Comparison of ENCODE assay signal across 9 mouse cellular contexts in the genomic region with DNA sequence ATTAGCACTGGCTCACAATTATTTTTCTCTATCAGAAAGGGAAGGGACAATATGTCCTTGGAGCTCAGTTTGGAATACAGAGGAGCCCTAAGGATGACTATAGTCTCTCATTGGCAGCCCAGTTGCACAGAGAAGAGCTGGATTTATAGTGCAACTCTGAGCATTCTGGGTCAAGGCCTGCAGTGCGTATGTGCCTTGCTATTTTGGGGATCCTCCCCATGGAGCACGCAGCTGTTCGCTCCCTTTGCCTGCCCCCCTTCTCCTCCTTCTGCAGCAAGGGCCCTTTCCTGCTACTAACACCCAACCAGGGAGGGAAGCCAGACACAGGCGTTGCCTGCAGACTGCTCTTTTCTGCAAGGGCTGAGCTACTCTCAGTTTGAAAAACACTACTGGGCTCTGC. TPM values are rescaled to one million over a fixed set of nuclear protein-coding genes. Genes with fewer than 3 reads are reported as not detected.
DNase-seq lines count a peak whose midpoint lies in the region; TF ChIP-seq lines count a peak whose summit lies in the region.
"Had no signal": no experiment of that assay in that cellular context is flagged by ENCODE, and none has a peak within 500 bp of the region (broad histone marks: within the 10 kb centered on the region; RNA-seq: fewer than 3 reads in every experiment).

No protein-coding gene starts in this region.

- intact Hi-C loops in left cerebral cortex, postnatal 4 days (cut with DNase I): no loop called here
- intact Hi-C loops in heart, postnatal 10 days (cut with DNase I): loop anchor here (5.0 kb wide), 1 partner anchor 54 kb away; a partner anchor contains a TSS

- no peak overlapping the region for H3K4me3 ChIP-seq in cerebellum, adult 2 months (replicated peaks; ENCODE audit: insufficient read depth, low read depth, low read length)
- H3K4me3 ChIP-seq: liver, embryonic 13.5 days had no signal

- TF ChIP-seq POLR2A in cerebellum, adult 2 months (IDR thresholded peaks at IDR 0.05; ENCODE audit: borderline replicate concordance, insufficient read depth, low read length): no peak

- peak; percentile 22 for DNase-seq in left cerebral cortex, adult 11 months (ENCODE audit: low spot score)
- no peak for DNase-seq in left cerebral cortex, postnatal 4 days
- peak; percentile 83 to 91 for DNase-seq in cerebellum, adult 2 months
- peak; percentile 54 to 66 for DNase-seq in heart, postnatal 10 days
- peak; percentile 36 to 38 for DNase-seq in right cerebral cortex, postnatal 10 days (ENCODE audit: low spot score in 2 of 2)
- no peak for DNase-seq in thymus, postnatal 4 days
- no peak for DNase-seq in kidney, adult 18-20 months
- DNase-seq in thymus, adult 18-20 months: no peak
- DNase-seq: liver, embryonic 13.5 days had no signal

- peak overlapping the region; percentile 92 for H3K27ac ChIP-seq in cerebellum, adult 2 months (ENCODE audit: insufficient read depth, low read length)
- H3K27ac ChIP-seq: liver, embryonic 13.5 days had no signal

- 9% methylated on average over 4 of the region's 4 CpGs for WGBS in cerebellum, adult 2 months

- H3K27me3 ChIP-seq in cerebellum, adult 2 months (ENCODE audit: control insufficient read depth, insufficient read depth, low read length): no peaks in the 10 kb centered on the region
- H3K27me3 ChIP-seq: liver, embryonic 13.5 days had no signal

- peaks cover 39% of the 10 kb centered on the region; the same call in 1 of the 2 replicates for H3K4me1 ChIP-seq in cerebellum, adult 2 months (ENCODE audit: control insufficient read depth, insufficient read depth, low read length)
- H3K4me1 ChIP-seq: liver, embryonic 13.5 days had no signal

- no peak for TF ChIP-seq CTCF in cerebellum, adult 2 months (IDR thresholded peaks at IDR 0.05; ENCODE audit: borderline replicate concordance, insufficient read depth, low read depth, low read length)

RNA-seq across cellular contexts. Expression of a gene that starts 56.3 kb away (rescaled TPM):
- total RNA-seq in left cerebral cortex, postnatal 4 days (2021): 10 to 100 TPM; 18.0 to 22.0 TPM
- polyA plus RNA-seq in cerebellum, adult 2 months (2012; rRNA removed): 23.7 and 29.1 TPM in 2 replicates
- total RNA-seq in heart, postnatal 10 days (2021): 10 to 100 TPM; 10.7 to 12.8 TPM

Comparison
In these comparisons a context has a peak if more than half of its experiments do, and no peak if none do; other contexts are left out.
1. DNase-seq: peak in left cerebral cortex, adult 11 months (single experiment), cerebellum, adult 2 months (2 of 2), heart, postnatal 10 days (2 of 2) and right cerebral cortex, postnatal 10 days (2 of 2); none in left cerebral cortex, postnatal 4 days (single experiment), thymus, postnatal 4 days (single experiment), kidney, adult 18-20 months (single experiment) and thymus, adult 18-20 months (0 of 2).